Mouse (Mus musculus) MEL (cell line): ENCODE measurements at regions not wholly inside any gene's neighbourhood (a gene's known extent, or its start where the extent isn't known, plus 50 kb on each side); places are given as distances from the start of the nearest gene placed in this dataset.

Source experiments
- DNase-seq: peaks from one replicate; pipeline ENCODE4 v3.0.0; 2011; ENCODE audit warnings: low read depth, low spot score
- H3K27ac ChIP-seq: 2 replicates; pipeline ENCODE4 v1.5.1; 2012; ENCODE audit warnings: low read depth, mild to moderate bottlenecking, control low read depth, low read length, moderate library complexity; ENCODE audit not compliant: control insufficient read depth
- H3K27me3 ChIP-seq, 2 experiments: fragments of 150-350 bp in 1 of 2; sonication (generic) in 1 of 2; 2 replicates each; pipeline ENCODE4 v1.6.1; 2012; ENCODE audit warnings: low read length in 2 of 2, mild to moderate bottlenecking in 2 of 2, improper control_type of control experiment in 1 of 2, moderate library complexity in 1 of 2; ENCODE audit not compliant: insufficient read depth in 2 of 2, control insufficient read depth in 1 of 2
- H3K36me3 ChIP-seq, 2 experiments: 2 replicates each; pipeline ENCODE4 v1.6.1; 2012 to 2014; ENCODE audit warnings: low read length in 2 of 2, improper control_type of control experiment in 1 of 2, inconsistent platforms in 1 of 2, mild to moderate bottlenecking in 1 of 2; ENCODE audit not compliant: insufficient read depth in 2 of 2, control insufficient read depth in 1 of 2
- H3K4me1 ChIP-seq, 2 experiments: fragments of 150-350 bp in 1 of 2; sonication (generic) in 1 of 2; 2 replicates each; pipeline ENCODE4 v1.6.1; 2012; ENCODE audit warnings: low read length in 2 of 2, improper control_type of control experiment in 1 of 2, mild to moderate bottlenecking in 1 of 2; ENCODE audit not compliant: insufficient read depth in 2 of 2, control insufficient read depth in 1 of 2
- H3K4me3 ChIP-seq, 2 experiments: fragments of 150-350 bp in 1 of 2; sonication (generic) in 1 of 2; 2 replicates each; pipeline ENCODE4 v1.5.1; 2012; ENCODE audit warnings: low read depth in 2 of 2, low read length in 2 of 2, mild to moderate bottlenecking in 2 of 2, moderate library complexity in 2 of 2, control low read depth in 1 of 2, improper control_type of control experiment in 1 of 2; ENCODE audit not compliant: control insufficient read depth in 1 of 2, insufficient read depth in 1 of 2
- H3K79me2 ChIP-seq: 2 replicates; pipeline ENCODE4 v1.6.1; 2012; ENCODE audit warnings: mild to moderate bottlenecking, low read length, moderate library complexity; ENCODE audit not compliant: control insufficient read depth, poor library complexity, insufficient read depth
- H3K9ac ChIP-seq: 2 replicates; pipeline ENCODE4 v1.6.1; 2012; ENCODE audit warnings: low read depth, mild to moderate bottlenecking, control low read depth, low read length, moderate library complexity; ENCODE audit not compliant: control insufficient read depth, poor library complexity, severe bottlenecking
- H3K9me3 ChIP-seq: fragments of 150-350 bp; sonication (generic); replicated peaks from 2 replicates; pipeline ENCODE4 v1.6.1; 2012; ENCODE audit warnings: mild to moderate bottlenecking, low read length, improper control_type of control experiment, moderate library complexity; ENCODE audit not compliant: insufficient read depth
- CTCF ChIP-seq, 3 experiments: IDR thresholded peaks in 2 of 3; conservative IDR thresholded peaks in 1 of 3; 2 replicates each; pipeline ENCODE4 v1.5.1; 2011 to 2012; ENCODE audit warnings: low read length in 3 of 3, low read depth in 2 of 3, mild to moderate bottlenecking in 2 of 3, improper control_type of control experiment in 1 of 3, inconsistent platforms in 1 of 3, mixed read lengths in 1 of 3, moderate library complexity in 1 of 3; ENCODE audit not compliant: control insufficient read depth in 1 of 3, insufficient read depth in 1 of 3, poor library complexity in 1 of 3, severe bottlenecking in 1 of 3
- E2F4 ChIP-seq: IDR thresholded peaks from 2 replicates; pipeline ENCODE4 v1.6.1; 2011; ENCODE audit warnings: low read depth, low read length, improper control_type of control experiment, borderline replicate concordance
- ELF1 ChIP-seq: IDR thresholded peaks from 2 replicates; pipeline ENCODE4 v1.6.1; 2014; ENCODE audit warnings: low read depth, mild to moderate bottlenecking, inconsistent platforms, low read length, improper control_type of control experiment, moderate library complexity
- ETS1 ChIP-seq: IDR thresholded peaks from 2 replicates; pipeline ENCODE4 v1.6.1; 2012; ENCODE audit warnings: low read depth, mild to moderate bottlenecking, inconsistent platforms, low read length, improper control_type of control experiment, moderate library complexity
- GABPA ChIP-seq: IDR thresholded peaks from 2 replicates; pipeline ENCODE4 v1.6.1; 2012; ENCODE audit warnings: low read depth, mild to moderate bottlenecking, inconsistent platforms, low read length, improper control_type of control experiment, moderate library complexity
- GATA1 ChIP-seq: IDR thresholded peaks from 2 replicates; pipeline ENCODE4 v1.6.1; 2011; ENCODE audit warnings: low read depth, low read length, improper control_type of control experiment
- HCFC1 ChIP-seq: IDR thresholded peaks from 2 replicates; pipeline ENCODE4 v1.6.1; 2012; ENCODE audit warnings: low read depth, mild to moderate bottlenecking, inconsistent platforms, low read length, improper control_type of control experiment, moderate library complexity
- KAT2A ChIP-seq: conservative IDR thresholded peaks from 2 replicates; pipeline ENCODE4 v1.6.1; 2012; ENCODE audit warnings: low read depth, low read length, improper control_type of control experiment, inconsistent platforms
- MAX ChIP-seq: IDR thresholded peaks from 2 replicates; pipeline ENCODE4 v1.6.1; 2011; ENCODE audit warnings: low read length, improper control_type of control experiment
- MAZ ChIP-seq: IDR thresholded peaks from 2 replicates; pipeline ENCODE4 v1.6.1; 2012; ENCODE audit warnings: low read depth, mild to moderate bottlenecking, inconsistent platforms, low read length, improper control_type of control experiment
- MEF2A ChIP-seq: IDR thresholded peaks from 2 replicates; pipeline ENCODE4 v1.6.1; 2014; ENCODE audit warnings: low read depth, mild to moderate bottlenecking, inconsistent platforms, low read length, improper control_type of control experiment; ENCODE audit not compliant: poor library complexity, insufficient replicate concordance, severe bottlenecking; ENCODE audit errors: extremely low read depth
- MXI1 ChIP-seq: IDR thresholded peaks from 2 replicates; pipeline ENCODE4 v1.6.1; 2011; ENCODE audit warnings: mild to moderate bottlenecking, low read depth, low read length, improper control_type of control experiment
- MYB ChIP-seq: IDR thresholded peaks from 2 replicates; pipeline ENCODE4 v1.6.1; 2011; ENCODE audit warnings: mild to moderate bottlenecking, low read depth, low read length, improper control_type of control experiment
- POLR2A ChIP-seq, 2 experiments: IDR thresholded peaks; 2 replicates each; pipeline ENCODE4 v1.6.1; 2011 to 2012; ENCODE audit warnings: low read length in 2 of 2, mild to moderate bottlenecking in 2 of 2, control low read depth in 1 of 2, improper control_type of control experiment in 1 of 2, low read depth in 1 of 2, moderate library complexity in 1 of 2; ENCODE audit not compliant: control insufficient read depth in 1 of 2, insufficient read depth in 1 of 2, poor library complexity in 1 of 2
- POLR2AphosphoS2 ChIP-seq: IDR thresholded peaks from 2 replicates; pipeline ENCODE4 v1.6.1; 2011; ENCODE audit warnings: low read length, improper control_type of control experiment
- SMC3 ChIP-seq: IDR thresholded peaks from 2 replicates; pipeline ENCODE4 v1.6.1; 2011; ENCODE audit warnings: low read depth, low read length, improper control_type of control experiment
- TBP ChIP-seq: IDR thresholded peaks from 2 replicates; pipeline ENCODE4 v1.8.0; 2011; ENCODE audit warnings: low read depth, low read length, improper control_type of control experiment
- UBTF ChIP-seq: IDR thresholded peaks from 2 replicates; pipeline ENCODE4 v1.6.1; 2012; ENCODE audit warnings: low read depth, mild to moderate bottlenecking, inconsistent platforms, low read length, improper control_type of control experiment, moderate library complexity, borderline replicate concordance; ENCODE audit not compliant: insufficient read depth
- ZKSCAN1 ChIP-seq: IDR thresholded peaks from 2 replicates; pipeline ENCODE4 v1.6.1; 2012; ENCODE audit warnings: low read depth, mild to moderate bottlenecking, inconsistent platforms, low read length, improper control_type of control experiment, moderate library complexity

DNA sequence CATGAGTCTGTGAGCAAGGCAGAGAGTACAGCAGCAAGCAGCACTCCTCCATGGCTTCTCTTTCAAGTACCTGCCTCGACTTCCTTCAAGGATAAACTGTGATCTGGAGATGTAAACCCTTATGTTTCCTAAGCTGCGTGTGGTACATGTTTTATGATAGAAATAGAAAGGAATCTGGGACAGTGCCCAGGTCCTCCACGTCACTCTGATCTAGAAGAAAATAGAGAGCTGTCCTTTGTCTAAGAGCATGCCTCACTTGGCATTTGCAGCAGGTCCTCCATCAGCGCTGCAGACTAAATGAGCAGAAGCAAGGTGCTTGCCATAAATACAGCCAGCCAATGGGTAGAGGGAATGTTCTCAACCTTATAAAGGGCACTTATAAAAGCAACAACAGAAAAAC is 156.3 kb upstream of the Zfp618 start:
- Histone ChIP-seq H3K4me1 (peaks cover 0 to 4% of the 10 kb centered on the region in 2 experiments; a peak in 1 of 4 replicates), H3K36me3 (no peaks in the 10 kb centered on the region), H3K79me2 (no peaks in the 10 kb centered on the region), H3K27me3 (no peaks in the 10 kb centered on the region), H3K9ac (no peak overlapping the region), H3K27ac (no peak overlapping the region), H3K4me3 (no peak overlapping the region), H3K9me3 (no peaks in the 10 kb centered on the region)
- TF ChIP-seq HCFC1, result no peak
- no peak for DNase-seq

DNA sequence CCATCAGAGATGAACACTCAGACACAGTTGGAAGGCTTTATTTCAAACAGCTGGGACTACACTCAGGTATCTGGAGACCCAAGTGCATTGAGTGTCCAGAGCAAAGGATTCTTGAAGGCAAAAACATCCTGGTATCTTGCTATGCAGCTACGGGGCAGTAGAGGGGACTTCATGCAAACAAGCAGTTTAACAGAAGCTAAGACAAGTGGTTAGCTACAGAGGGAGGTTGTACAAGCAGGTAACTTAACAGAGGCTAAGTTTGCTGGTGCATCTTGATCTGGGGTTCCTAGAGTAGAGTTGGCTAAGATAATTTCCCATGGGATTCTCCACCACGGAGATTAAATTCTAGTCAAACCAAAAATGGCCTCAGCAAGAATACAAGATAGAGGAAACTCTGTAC is 145.5 kb upstream of the Zfp618 start:
- H3K9me3 ChIP-seq, result no peaks in the 10 kb centered on the region
- no peaks in the 10 kb centered on the region for H3K36me3 ChIP-seq
- no peaks in the 10 kb centered on the region for H3K27me3 ChIP-seq
- no peaks in the 10 kb centered on the region for H3K4me1 ChIP-seq
- H3K79me2 ChIP-seq, result no peaks in the 10 kb centered on the region
- no peak overlapping the region for H3K9ac ChIP-seq
- no peak overlapping the region for H3K4me3 ChIP-seq
- H3K27ac ChIP-seq, result no peak overlapping the region
- DNase-seq, result no peak
- TF ChIP-seq TBP (no peak), MAZ (no peak), MXI1 (no peak), CTCF (IDR thresholded peaks at IDR 0.05 in 2 of 3, conservative IDR thresholded peaks at IDR 0.05 in 1 of 3; ENCODE audit: control insufficient read depth in 1 of 3, insufficient read depth in 1 of 3, low read depth in 2 of 3, low read length in 3 of 3, poor library complexity in 1 of 3, severe bottlenecking in 1 of 3) (no peak), GABPA (no peak), KAT2A (no peak), ETS1 (no peak), POLR2AphosphoS2 (no peak), POLR2A (IDR thresholded peaks at IDR 0.05; ENCODE audit: control insufficient read depth in 1 of 2, insufficient read depth in 1 of 2, low read depth in 1 of 2, low read length in 2 of 2, poor library complexity in 1 of 2) (no peak), MYB (no peak), ZKSCAN1 (no peak), SMC3 (no peak), MEF2A (no peak), UBTF (no peak), E2F4 (no peak), MAX (no peak), ELF1 (no peak), GATA1 (no peak)
